Mouse (Mus musculus) liver, embryonic 14.5 days (tissue): ENCODE results near the gene Zfp791.

Experiments used
- CTCF ChIP-seq: IDR thresholded peaks from 2 replicates; pipeline ENCODE4 v1.5.1; 2016; ENCODE audit warnings: antibody characterized with exemption, low read depth, control low read depth
- EP300 ChIP-seq: IDR thresholded peaks from 2 replicates; pipeline ENCODE4 v1.6.1; 2016; ENCODE audit warnings: antibody characterized with exemption, low read depth

- no peak for TF ChIP-seq CTCF
- no peak for TF ChIP-seq EP300
Measured at GRCm38 (mm10) chr8:85072364-85072929, 50.4 kb downstream of the Zfp791 start.
